Mouse (Mus musculus) erythroblast, adult 5-6 weeks (primary cell): ENCODE data around the gene Adamts14. TPM values are rescaled to one million over a fixed set of nuclear protein-coding genes. Genes with fewer than 3 reads are reported as not detected.

Experiments used
- ATAC-seq: replicated peaks from 2 replicates; pipeline ENCODE4 v1.8.0; 2016; ENCODE audit warnings: moderate number of reproducible peaks, mild to moderate bottlenecking, moderate TSS enrichment, inconsistent platforms; ENCODE audit not compliant: poor library complexity, low FRiP score, severe bottlenecking
- total RNA-seq, 2 experiments: library from RNA; stranded (forward) in 1 of 2; stranded (reverse) in 1 of 2; fragments of 150-400 nt in 1 of 2; fragments of 200-764, 138-1000 nt in 1 of 2; gene quantifications; 2 replicates each; pipeline versions ENCODE4 v1.2.3 to v1.2.4; 2015 to 2017; ENCODE audit warnings: low replicate concordance in 2 of 2

Gene Adamts14
- total RNA-seq, 2 experiments from 2014 or later, result not detected

GRCm38 (mm10) chr10:61195718-61196291 lies 77.4 kb downstream of the Adamts14 start:
- no peak for ATAC-seq

- ATAC-seq, result no peak
Observed at GRCm38 (mm10) chr10:61195216-61195615, 78.0 kb downstream of the Adamts14 start.

GRCm38 (mm10) chr10:61194611-61195010 lies 78.6 kb downstream of the Adamts14 start:
- no peak for ATAC-seq

- no peak for ATAC-seq
Observed at GRCm38 (mm10) chr10:61188010-61188409, 85.2 kb downstream of the Adamts14 start.

- ATAC-seq, result no peak
Observed at GRCm38 (mm10) chr10:61187001-61187400, 86.2 kb downstream of the Adamts14 start.

- ATAC-seq, result no peak
Observed at GRCm38 (mm10) chr10:61179927-61180326, 93.3 kb downstream of the Adamts14 start.

GRCm38 (mm10) chr10:61178687-61179086 lies 94.6 kb downstream of the Adamts14 start:
- no peak for ATAC-seq

- ATAC-seq, result no peak
Observed at GRCm38 (mm10) chr10:61177751-61178150, 95.5 kb downstream of the Adamts14 start.

- ATAC-seq, result no peak
Observed at GRCm38 (mm10) chr10:61176221-61176790, 96.9 kb downstream of the Adamts14 start.

- ATAC-seq, result no peak
Observed at GRCm38 (mm10) chr10:61175442-61176204, 97.6 kb downstream of the Adamts14 start.

GRCm38 (mm10) chr10:61174711-61175441 lies 98.4 kb downstream of the Adamts14 start:
- no peak for ATAC-seq

- ATAC-seq, result no peak
Observed at GRCm38 (mm10) chr10:61172496-61172895, 100.7 kb downstream of the Adamts14 start.

GRCm38 (mm10) chr10:61171654-61172053 lies 101.6 kb downstream of the Adamts14 start, which contains the start of gene Tbata:
Gene Tbata, plus strand, starts transcription at chr10:61171954.
- no peak for ATAC-seq

- no peak for ATAC-seq
Observed at GRCm38 (mm10) chr10:61168393-61168792, 104.8 kb downstream of the Adamts14 start.

GRCm38 (mm10) chr10:61167333-61168096 lies 105.7 kb downstream of the Adamts14 start:
- ATAC-seq, result no peak

- ATAC-seq, result no peak
Observed at GRCm38 (mm10) chr10:61162366-61162765, 110.9 kb downstream of the Adamts14 start.

GRCm38 (mm10) chr10:61160671-61161070 lies 112.6 kb downstream of the Adamts14 start:
- no peak for ATAC-seq

GRCm38 (mm10) chr10:61160089-61160488 lies 113.1 kb downstream of the Adamts14 start:
- ATAC-seq, result no peak

GRCm38 (mm10) chr10:61158594-61158993 lies 114.6 kb downstream of the Adamts14 start:
- ATAC-seq, result no peak

GRCm38 (mm10) chr10:61156453-61156852 lies 116.8 kb downstream of the Adamts14 start:
- no peak for ATAC-seq
